Mouse (Mus musculus) cerebellum, adult 18-20 months (tissue): Measurements from ENCODE around the gene Abca5.
"Not testable (repeated sequence)": the region's sequence is repeated elsewhere in the genome, so short reads cannot be mapped to it uniquely, and the experiment has no call there.

Experiments used
- DNase-seq, 2 experiments: peaks; one replicate each; pipeline ENCODE4 v3.0.0; 2021

The Abca5 gene

DNA sequence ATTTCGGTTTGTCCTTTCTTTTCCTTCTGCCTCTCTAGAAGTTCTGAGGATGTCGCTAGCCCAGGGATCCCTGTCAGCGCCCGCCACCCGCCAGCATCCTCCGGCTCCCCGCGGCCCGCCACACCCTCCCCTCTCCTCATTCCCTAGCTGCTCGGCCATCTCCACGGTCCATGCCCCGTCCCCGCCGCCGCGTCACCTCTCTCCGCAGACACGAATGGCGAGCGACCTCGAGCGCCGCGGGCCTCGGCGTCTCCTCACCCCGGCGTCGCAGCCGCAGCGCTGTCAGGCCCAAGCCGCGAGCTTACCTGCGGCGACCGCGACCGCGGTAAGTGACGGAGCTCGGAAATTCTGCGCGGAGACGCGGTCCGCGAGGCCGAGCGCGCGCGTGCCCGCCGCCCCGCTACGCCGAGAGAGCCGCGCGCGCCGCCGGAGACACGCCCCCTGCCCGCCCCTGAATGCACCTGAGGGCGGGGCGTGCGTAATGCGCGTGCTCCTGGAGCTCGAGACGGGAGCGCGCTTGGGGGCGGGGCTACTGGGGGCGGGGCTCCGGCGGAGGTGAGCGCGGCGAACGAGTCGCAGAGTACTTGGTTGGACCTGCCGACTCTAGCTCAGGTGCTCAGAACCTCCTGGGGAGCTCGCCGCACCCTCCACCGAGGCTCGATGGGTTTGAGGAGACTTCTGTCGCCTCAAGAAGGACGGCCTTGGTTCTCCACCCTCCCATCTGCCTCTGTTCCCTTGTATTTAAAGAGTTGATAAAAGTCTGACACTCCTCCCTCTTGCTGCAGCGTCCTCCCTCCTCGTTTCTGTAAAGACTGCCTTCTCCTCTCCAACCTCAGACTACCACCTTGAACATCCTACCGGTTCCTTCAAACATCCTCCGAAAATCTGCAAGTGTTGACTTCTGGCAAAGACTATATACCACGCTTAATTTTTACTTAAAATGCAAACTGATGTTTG lies at the start of gene Abca5:
Abca5 (minus strand) TSS at position 428 of the 957 bp plus-strand sequence.
- DNase-seq = peak; percentile 90 to 98

DNA sequence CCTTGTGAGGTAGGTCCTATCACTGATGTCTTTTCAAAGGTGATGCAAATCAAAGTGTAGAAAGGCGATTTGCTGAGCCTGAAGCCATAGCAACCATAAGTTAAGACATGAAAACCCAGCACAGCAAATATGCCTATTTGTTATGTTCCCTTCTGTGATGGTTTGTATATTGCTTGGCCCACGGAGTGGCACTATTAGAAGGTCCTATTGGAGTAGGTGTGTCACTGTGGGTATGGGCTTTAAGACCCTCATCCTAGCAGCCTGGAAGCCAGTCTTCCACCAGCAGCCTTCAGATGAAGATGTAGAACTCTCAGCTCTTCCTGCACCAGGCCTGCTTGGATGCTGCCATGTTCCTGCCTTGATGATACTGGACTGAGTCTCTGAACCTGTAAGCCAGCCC lies 48.0 kb upstream of the Abca5 start:
- DNase-seq = no peak

DNA sequence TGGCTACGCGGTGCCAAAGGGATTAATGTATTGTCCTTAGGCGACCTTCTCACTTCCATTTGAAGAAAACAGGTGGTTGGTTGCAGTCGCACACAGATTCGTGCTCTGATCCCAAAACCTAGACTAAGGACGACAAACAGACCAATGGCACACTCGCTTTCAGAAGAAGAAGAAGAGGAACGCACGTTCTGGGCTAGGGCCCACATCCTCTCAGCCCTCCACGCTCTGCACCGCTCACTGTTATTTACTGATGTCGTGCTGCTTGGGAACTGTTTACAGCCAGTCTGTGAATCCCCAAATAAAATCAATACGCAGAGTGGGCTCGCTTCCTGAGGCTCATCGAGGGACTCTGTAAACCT lies 42.8 kb upstream of the Abca5 start:
- no peak for DNase-seq

DNA sequence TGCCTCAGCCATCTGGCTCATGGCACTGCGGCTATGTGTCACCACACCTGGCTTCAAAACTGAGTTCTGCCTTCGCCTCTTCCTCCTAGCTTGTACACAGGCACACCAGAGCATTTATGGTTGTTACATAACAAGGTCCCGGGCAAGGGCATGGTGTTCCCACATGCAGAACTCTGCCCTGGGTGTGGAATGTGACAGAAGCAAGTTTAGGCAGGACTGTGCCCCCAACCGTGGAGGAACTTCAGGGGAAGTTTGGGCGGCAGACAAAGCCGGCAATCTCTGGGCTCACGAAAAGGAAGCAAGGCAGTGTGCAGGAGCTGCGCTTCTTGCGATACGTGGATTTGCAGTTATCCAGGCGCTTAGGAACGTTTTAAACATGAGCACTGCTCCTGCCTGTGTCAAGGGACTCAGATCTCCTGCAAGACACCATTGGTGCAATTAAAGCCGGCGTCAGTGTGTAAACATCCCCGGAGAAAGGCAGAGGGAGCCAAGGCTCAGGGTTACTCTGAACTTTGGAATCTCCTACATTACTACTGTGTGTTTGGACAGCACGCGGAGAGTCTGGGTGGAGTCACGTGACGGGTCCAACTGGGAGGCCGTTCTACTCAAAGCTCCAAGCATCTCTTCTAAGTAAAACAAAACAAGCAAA lies 42.3 kb upstream of the Abca5 start:
- DNase-seq = peak; percentile 37 to 41

DNA sequence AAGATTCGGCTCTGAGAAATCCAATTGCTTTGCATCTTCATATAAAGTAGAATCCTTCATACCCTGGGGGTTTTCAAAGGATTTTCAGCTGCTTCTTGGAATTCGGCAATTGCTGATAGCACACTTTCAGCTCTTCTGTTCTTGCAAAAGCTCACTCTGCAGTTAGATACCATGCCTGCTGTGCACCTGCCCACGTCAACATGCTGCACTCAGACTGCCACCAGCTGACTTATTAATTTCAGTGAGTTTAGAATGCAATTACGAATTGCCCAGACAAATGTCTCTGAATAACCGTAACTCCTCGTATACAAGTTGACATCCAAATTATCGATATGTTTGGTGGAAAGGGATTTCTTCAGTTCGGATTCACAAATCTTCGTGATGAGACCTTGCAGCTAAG lies 36.5 kb upstream of the Abca5 start:
- DNase-seq = no peak

DNA sequence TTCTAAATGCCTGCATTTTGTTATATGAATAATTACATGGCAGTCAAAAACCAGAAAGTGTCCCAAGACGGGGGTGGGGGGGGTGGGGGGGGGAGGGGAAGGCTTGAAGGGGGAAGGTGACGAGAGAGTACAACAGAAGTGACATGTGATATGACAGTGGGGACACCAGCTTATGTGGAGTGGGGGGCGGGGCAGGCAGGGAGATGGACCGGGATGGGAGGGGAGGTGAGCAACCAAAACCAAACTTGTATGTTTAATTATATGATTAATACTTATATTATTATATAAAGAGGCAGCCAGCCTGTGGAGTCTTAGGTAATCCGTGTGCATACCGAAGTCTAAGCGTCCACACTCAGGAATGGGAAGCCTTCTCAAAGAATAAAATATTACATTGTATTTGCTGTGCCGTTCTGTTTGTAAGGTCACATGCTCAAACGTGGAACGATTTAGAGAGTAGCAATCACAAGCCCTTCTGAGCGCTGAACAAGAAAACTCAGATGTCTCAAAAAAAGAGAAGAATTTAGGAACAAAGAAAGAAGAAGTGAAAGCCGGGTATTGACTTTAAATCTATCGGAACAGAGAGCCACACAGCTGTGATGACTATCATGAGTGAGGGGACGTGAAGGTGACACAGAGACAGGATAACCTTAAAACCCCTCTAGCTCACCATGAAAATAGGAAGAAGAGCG lies 34.9 kb upstream of the Abca5 start:
- DNase-seq = no peak

DNA sequence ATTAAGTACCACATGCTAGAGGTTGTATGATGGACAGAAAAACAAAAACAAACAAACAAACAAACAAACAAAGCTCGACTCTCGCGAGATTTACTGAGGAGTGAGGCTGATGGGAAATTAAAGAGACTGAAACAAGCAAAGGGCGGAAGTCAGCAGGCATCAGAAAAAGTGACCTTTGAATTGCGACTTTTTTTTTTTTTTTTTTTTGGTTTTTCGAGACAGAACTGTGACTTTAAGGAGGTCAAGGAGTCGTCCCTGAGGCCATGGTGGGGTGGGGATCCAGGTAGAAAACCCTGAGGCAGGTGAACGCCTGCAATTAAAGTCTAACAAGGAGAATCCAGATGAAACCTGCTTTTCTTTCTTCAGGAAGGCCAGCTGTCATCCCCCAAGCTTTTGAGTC lies 34.3 kb upstream of the Abca5 start:
- no peak for DNase-seq

DNA sequence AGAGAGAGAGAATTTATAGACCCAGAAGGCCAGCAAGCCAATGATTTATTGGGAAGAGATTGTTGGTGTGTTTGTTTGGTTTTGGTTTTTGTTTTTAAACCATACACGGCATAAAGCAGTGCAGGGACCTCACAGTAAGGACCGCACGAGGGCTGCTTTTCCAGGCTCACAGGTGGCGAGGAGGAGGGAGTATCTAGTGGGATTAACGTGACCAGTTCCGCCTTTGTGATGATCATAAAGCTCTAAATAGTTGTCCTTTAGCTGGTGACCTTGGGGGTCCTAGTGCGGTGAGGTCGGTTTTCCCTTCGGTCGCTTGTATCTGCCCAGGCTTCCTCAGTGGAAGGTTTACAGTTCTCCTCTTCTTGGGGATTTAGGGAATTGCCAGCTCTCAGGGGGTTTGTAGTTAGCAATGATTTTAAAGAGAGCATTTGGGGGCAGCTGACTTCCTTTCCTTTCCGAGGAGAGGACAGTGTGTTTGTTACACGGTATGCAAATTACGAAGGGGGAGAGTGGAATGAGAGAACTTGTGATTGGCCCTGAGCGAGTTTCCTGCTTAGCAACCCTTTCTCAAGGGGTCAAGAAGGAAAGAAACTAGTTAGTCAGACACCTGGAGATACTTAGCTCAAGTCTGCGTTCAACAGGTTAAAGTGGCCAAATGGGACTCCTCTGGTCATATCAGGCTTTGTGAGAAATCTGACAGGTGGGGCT lies 31.9 kb upstream of the Abca5 start:
- DNase-seq = no peak

DNA sequence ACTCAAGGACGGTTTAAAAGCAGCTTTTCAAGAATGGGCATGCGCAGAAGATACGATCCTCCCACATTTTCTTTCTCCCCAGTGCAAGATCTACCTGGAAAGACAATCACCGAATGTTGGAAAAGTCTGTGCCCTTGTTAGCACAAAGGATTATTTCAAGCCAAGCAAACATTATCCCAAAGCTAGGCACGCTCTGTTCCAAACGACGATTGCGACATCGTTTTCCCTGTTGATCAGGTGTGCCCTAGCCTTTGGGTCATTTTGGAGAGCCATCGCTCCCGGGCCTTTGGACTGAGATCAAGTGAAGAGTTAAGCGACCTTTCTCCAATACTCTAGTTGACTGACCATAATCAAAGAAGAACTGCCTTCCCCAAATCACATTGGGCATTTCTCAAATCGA lies 30.1 kb upstream of the Abca5 start:
- DNase-seq = no peak

DNA sequence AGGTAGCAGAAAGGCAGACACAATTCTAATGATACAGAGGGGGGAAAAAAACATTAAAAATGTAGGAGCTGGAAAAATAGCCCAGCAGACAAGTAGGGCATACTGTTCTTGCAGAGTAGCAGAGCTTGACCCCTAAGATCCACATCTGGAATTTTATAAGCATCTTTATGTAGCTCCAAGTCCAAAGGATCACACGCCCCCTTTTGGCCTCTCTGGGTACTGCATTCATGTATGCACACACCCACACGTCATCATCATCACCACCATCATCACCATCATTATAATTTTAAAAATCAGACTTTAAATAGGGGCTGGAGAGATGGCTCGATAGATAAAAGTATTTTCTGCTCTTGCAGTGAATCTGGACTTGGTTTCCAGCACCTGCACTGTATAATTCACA lies 29.4 kb upstream of the Abca5 start:
- no peak for DNase-seq

DNA sequence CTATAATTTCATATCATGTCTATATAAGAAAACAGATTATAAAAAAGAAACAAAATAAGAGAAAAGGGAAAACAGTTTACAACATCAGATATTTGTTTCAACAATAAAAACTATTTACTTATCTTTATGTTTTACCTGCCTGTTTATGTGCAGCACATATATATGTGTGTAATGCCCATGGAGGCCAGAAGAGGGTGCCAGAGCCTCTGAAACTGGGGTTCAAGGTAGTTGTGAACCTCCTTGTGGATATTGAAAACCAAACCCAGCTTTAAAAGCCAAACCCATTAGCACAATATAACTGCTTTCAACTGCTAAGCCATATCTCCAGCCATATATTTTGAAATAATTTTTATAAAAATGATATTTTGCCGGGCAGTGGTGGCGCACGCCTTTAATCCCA lies 27.5 kb upstream of the Abca5 start:
- DNase-seq = peak in 1 of 2 experiments; percentile 13

DNA sequence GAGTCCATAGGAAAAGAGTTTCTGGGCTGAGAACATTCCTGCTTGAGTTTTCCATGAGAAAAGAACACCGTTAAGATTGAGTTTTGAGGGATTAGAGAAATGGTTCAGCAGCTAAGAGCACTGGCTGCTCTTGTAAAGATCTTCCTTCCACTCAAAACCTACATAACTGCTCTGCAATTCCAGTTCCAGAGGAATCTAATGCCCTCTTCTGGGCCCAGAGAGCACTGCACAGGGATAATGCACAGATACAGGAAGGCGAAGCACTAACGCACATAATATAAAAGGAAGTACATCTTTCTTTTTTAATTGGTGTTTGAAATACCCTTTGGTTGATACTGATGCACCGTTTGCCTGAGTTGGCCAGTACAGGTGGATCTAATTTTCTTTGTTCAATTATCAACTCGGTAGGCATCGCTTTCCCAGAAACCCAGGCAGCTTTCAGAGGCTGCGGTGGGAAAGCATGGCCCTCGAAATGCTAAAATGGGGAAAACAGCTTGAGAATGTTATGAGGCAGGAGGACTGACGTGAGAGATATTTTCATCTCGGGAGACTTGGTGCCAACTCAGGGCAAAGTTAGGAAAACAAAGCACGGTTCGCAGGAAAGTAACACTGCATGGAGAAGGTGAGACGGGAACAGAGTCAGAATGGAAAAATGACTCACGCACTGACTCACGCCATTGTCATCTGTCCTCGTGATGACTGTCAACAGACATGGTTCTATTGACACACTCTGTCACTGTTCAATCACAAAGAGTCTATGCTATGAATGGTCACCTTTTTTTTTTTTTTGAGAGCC lies 20.4 kb upstream of the Abca5 start:
- DNase-seq = peak; percentile 42 to 51

DNA sequence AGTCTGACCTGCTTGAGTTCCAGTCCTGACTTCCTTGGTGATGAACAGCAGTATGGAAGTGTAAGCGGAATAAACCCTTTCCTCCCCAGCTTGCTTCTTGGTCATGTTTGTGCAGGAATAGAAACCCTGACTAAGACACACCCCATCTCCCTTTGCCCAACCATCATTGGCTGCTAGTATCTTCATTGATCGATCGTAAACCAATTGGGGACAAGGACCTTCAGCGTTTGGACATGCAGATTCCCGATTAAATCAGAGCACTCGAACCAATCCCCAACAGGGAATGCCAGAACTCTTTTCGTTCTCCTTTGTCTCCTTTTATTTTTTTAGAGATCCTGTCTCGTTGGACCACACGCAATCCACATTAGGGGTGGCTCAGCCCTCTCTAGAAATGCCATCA lies 17.6 kb upstream of the Abca5 start:
- DNase-seq = not testable (repeated sequence)

DNA sequence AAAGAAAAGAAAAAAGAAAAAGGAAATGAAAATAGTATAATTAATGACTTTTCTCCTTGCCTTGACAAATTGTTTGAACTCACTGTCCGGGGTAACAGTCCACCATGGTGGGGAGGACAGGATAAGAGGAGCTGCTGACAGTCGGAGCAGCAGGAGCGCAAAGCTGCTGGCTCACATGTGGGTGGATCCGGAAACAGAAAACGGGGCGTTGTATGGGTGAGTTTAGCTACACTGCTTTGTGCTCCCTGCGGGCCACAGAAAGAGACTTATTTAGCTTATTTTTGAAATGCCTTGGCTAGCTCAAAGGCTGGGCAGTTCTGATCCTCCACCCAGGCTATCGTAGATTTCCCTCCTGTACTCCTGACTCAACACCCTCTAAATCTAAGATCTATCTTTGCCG lies 16.7 kb upstream of the Abca5 start:
- DNase-seq = no peak

DNA sequence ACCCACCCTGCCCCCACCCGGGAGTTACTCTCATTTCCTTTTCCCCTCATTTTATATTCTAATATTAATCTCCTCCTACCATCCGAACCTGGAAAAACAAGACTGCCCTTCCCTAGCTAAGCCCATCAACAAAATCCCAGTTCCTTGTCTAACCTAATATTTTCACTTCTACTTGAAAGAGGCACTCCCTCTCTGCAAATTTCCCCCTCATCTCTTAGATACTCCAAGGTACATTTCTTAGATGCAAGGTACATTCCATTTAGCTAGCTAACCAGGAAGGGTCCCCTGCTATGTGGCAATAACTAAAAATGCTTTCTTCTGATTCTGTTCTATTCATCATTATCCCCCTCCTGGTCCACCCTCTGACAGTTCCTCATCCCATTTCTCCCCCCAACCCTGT lies 10.7 kb upstream of the Abca5 start:
- DNase-seq = no peak

DNA sequence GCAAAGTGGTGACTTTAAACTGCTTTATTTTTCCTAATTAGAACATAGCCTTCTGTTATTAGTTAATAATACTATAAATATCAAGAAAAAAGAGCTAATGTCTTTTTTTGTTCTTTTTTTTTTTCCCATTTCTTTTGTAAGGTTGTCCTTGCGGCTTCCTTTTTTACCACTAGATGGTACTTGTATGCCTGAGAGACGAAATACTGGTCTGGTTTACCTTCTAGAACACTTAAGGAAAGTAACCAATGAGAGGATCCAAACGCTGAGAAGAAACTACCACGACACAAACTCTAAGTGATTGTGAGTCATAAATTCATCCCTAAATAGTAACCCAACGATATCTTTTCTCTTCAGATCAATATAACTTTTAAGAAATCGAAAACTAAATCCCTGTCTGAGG lies 10.3 kb upstream of the Abca5 start:
- no peak for DNase-seq

DNA sequence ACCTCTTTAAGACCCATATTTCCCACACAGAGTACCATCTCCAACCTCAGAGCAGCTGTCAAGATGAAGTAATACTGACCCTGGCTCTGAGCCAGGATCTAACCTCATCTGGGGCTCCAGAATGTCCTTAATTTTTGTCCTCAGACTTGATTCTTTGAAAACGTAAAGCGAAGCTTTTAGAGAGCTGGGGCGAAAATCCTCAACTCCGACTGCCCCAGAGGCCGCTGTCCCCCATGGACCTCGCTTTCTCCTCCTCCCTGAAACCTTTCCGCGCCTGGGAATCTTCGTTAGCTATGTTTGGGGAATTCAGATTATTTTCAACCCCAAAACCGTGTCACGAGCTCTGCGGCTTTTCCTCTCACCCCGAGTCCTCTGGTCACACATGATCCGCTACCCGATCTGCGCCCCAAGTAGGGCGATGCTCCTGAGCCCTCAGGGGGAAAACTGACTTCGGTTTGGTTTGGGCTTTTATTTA lies 665 bp downstream of the Abca5 start:
- peak in 1 of 2 experiments; percentile 27 for DNase-seq

DNA sequence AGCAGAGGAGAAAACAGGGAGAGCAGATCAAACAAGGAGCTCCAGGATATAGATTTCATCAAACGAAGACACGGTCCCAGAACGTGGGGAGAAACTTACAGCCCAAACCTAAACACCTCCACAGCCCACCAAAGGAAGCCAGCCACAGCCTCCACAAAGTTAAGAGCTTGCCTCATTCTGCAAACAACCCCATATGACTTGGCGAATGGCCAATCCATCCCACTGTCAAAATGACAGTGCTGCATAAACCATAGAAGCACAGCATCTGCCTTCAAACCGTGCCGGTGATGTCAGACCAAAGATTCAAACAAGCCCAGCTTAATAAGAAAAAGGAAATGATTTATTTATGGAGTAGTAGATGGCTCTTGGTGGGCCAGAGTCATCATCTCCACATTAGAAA lies 7.4 kb downstream of the Abca5 start:
- DNase-seq = peak; percentile 12 to 16

DNA sequence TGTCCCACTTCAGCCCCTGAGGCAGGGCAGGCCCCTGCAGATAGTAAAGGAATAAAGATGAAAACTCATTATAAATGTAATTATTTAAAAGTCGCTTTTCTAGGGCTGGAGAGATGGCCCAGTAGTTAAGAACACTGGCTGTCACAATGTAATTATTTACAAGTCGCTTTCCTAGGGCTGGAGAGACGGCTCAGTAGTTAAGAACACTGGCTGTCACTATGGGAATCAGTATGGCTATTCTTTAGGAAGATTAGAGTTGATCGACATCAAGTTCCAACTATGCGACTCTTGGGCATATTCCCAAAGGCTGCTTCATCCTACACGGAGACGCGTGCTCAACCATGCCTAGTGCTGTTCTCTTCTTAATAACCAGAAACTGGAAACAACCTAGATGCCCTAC lies 15.2 kb downstream of the Abca5 start:
- DNase-seq = no peak

DNA sequence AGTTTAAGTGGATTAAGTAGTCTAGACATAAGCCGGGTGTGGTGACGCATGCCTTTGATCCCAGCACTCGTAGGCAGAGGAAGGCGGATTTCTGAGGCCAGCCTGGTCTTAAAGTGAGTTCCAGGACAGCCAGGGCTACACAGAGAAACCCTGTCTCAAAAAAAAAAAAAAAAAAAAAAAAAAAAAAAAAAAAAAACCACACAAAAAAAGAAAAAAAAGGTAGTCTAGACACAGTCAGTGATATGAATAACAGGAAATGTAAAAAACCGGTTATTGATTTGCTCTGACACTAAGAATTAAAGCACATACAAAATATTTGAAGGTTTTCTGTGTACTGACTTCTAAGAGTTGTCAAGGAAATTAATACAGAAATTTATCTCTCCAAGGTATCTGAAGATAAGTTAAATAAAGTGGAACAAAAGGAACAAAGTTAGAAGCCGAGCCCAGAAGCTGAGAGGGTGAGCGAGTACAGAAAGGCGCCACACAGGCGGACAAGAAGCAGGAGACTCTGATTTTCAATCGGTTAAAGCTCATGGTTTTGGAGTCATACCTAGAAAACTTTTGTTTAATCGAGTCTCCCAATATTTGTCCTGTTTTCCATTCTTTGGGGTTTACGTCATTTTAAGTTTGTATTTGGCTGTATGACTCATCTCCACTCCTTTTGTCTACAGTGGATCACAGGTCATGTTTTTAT lies 30.9 kb downstream of the Abca5 start:
- DNase-seq = no peak

DNA sequence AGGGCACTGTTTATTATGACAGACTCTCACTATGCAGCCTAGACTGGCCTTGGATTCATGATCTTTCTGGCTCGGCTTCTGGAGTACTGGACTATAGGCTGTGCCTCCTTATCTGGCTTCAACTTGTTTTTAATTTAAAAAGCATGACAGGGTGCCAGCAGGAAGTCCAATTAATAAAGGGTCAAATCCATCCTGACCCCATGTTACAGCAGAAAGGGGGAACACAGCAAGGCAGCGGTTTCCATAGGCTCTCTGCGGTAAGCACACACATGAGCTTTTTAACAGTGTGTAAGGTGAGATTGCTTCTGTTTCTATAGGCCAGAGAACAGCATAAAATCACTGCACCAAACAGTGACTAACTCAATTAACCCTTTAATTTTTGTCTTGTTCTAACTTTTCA lies 34.1 kb downstream of the Abca5 start:
- DNase-seq = no peak
